Mouse (Mus musculus): ENCODE results near the gene Stmn3. TPM values are rescaled to one million over a fixed set of nuclear protein-coding genes. Genes with fewer than 3 reads are reported as not detected.

Stmn3 gene
- polyA plus RNA-seq (2017; shearing (Covaris generic)) = not detected

DNA sequence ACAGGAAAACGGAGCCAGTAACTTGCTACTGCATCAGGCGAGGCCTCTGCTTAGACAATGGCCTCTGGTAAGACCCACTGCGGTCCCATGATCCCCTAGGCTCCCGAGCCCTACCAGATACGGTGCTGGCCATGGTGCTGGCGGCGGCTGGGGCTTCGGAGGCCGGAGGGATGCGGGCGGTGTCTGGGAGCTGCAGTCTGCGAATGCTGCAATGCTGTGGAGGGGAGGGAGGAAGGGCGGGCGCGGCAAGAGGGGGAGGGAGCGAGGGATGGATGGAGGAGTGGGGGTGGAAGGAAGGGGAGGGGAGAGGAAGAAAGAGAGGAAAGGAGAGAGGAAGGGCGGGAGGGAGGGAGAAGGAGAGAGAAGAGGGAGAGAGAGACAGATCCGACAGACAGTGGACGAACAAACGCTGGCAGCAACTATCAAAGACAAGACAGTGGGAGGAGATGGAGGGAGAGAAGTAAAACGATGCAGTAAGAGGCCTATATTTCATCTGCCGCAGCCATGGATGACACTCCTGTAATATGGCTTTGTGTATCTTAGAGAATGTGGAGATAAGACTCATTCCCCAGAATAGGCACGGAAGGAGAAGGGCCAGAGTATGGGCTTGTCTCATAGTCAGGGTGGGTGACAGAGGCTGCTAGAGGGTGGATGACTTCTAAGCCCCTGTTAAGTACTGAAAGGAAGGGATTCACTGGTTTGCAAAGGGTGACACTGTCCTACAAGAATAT lies at the start of gene Stmn3:
TSS of gene Stmn3 (minus strand) at position 421 of the 731 bp plus-strand sequence.

GRCm38 (mm10) chr2:181319248-181320102 lies 5.2 kb upstream of the Stmn3 start, which contains the start of gene Rtel1:
Rtel1 (plus strand) TSS chr2:181319739.

DNA sequence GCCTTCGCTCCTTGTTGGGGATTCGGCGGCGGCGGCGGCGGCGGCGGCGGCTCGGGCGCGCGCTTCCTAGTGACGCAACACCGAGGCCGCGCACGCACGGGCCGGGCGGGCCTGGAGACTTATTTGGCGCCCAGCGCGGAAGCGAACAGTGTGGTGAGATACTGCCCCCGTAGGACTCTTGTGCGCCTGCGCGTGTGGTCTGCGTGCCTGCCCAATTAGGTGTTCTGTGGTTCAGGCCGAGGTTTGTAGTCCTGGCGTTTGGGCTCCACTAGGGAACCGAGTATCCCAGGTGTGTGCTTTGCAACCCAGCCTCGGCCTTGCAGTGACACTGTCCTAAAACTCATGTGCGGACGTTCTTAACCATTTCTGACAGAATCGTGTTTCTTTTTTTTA lies 26.3 kb downstream of the Stmn3 start, which contains the start of gene Gmeb2:
TSS of gene Gmeb2 (minus strand) at position 78 of the 393 bp plus-strand sequence.

Other genes with a start within 250 kb of the Stmn3 start
- 0.05 TPM for gene Kcnq2, start 179.2 kb downstream of the Stmn3 start, polyA plus RNA-seq (2017; shearing (Covaris generic))
- not detected for gene Eef1a2, start 157.5 kb downstream of the Stmn3 start, polyA plus RNA-seq (2017; shearing (Covaris generic))
- 94.3 TPM for gene Ppdpf, start 127.3 kb downstream of the Stmn3 start, polyA plus RNA-seq (2017; shearing (Covaris generic))
- not detected for gene Ptk6, start 111.7 kb downstream of the Stmn3 start, polyA plus RNA-seq (2017; shearing (Covaris generic))
- 0.15 TPM for gene Srms, start 101.3 kb downstream of the Stmn3 start, polyA plus RNA-seq (2017; shearing (Covaris generic))
- not detected for gene Fndc11, start 94.5 kb downstream of the Stmn3 start, polyA plus RNA-seq (2017; shearing (Covaris generic))
- gene Helz2, start 72.5 kb downstream of the Stmn3 start, polyA plus RNA-seq (2017; shearing (Covaris generic)) = 17.3 TPM
- 30.3 TPM for gene Gmeb2, start 26.5 kb downstream of the Stmn3 start, polyA plus RNA-seq (2017; shearing (Covaris generic))
- 74.3 TPM for gene Rtel1, start 5.2 kb upstream of the Stmn3 start, polyA plus RNA-seq (2017; shearing (Covaris generic))
- 104 TPM for gene Zgpat, start 50.4 kb upstream of the Stmn3 start, polyA plus RNA-seq (2017; shearing (Covaris generic))
- 124 TPM for gene Arfrp1, start 50.9 kb upstream of the Stmn3 start, polyA plus RNA-seq (2017; shearing (Covaris generic))
- gene Lime1, start 65.6 kb upstream of the Stmn3 start, polyA plus RNA-seq (2017; shearing (Covaris generic)) = 350 TPM
- gene Zbtb46, start 144.9 kb upstream of the Stmn3 start, polyA plus RNA-seq (2017; shearing (Covaris generic)) = 33.2 TPM
- gene Abhd16b, start 178.7 kb upstream of the Stmn3 start, polyA plus RNA-seq (2017; shearing (Covaris generic)) = not detected
- gene Tpd52l2, start 182.6 kb upstream of the Stmn3 start, polyA plus RNA-seq (2017; shearing (Covaris generic)) = 106 TPM
- gene Dnajc5, start 206.0 kb upstream of the Stmn3 start, polyA plus RNA-seq (2017; shearing (Covaris generic)) = 146 TPM

Data from effector memory CD4-positive, alpha-beta T cell, adult 7 months (primary cell).